Mouse (Mus musculus): ENCODE data around the gene Lrpap1.

Gene Lrpap1

DNA sequence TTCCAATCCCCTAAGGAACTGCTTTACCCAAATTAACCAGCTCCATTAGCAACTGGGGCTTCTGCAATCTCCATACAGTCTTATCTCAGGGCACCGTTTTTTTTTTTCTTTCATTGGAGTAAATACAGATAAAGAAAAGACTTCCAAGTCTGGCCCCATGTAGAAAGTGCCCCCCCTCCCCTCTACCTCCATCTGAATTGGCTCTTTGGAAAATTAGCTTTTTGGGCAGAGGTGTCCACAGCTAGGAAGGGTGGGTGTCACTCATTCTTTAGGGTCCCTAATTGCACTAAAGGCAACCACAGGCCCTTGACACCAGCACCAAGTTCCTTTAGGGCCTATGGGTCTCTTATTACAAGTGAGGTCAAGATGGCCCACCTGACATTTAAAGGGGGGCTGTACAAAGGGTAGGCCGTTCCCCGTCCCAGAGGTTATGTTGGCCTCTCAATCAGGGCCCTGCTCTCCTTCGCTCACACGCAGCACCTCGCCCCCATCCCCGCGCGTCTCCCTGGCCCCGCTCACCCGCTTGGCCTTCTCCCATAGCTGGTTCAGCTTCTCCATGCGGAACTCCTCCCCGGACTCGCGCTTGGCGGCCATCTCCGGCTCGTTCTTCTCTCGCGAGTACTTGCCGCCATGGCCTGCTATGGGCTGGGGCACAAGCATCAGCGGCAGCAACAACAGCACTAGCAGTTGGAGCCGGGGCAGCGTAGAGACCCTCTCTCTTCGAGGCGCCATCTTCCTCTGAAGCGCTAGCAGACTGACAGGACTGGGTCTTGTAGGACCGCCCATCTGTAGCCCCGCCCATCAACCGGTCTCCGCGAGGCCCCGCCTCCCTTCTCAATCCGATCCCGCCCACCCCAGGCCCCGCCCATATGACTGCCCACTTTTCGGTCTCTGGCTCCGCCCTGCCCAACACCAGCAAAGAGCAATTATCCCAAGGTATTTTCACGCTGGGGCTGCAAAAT, at the start of gene Lrpap1:
Gene Lrpap1 (minus strand): TSS at position 807 of the 962 bp plus-strand sequence.
- DNase-seq (ENCODE audit: low spot score in 2 of 2), result peak; percentile 72 to 79

DNA sequence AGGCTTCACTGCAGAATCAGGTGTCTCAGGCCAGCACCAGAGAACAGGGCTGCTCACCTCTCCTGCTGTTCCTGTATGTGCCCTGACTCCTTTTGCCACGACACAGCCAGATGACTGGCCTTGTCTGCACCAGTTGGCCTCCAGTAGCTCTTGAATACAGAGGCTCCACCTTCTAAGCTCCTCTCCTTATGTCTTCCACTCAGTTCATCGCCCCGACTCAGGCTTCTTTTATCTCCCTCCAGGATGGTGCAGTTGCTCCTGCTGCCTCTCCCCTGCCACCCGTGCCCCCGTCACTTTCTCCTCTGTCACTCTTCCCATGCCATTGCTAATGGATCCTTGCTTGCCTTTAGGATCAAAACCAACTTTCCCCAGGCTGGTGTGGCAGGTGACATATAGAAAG, 44.4 kb upstream of the Lrpap1 start:
- DNase-seq (ENCODE audit: low spot score in 2 of 2), result no peak

DNA sequence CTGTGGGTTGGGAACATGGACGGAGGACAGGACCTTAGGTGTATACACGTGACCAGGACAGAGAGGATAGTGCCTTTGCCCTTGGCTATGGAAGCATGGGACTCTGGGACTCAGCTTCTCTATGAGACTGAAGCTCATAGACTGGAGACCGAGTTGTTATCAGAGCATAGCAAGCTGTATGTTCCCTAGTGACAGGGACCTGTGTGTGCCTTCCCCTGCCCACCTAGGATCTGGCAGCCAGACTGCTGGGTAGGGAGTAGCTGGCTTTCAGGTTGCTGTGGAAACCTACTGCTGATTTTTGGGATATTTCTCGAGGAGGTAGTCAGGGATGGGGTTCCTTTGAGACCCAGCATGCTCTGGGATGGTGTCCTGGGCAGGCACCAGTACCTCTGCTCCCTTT, 44.0 kb upstream of the Lrpap1 start:
- DNase-seq (ENCODE audit: low spot score in 2 of 2), result no peak

DNA sequence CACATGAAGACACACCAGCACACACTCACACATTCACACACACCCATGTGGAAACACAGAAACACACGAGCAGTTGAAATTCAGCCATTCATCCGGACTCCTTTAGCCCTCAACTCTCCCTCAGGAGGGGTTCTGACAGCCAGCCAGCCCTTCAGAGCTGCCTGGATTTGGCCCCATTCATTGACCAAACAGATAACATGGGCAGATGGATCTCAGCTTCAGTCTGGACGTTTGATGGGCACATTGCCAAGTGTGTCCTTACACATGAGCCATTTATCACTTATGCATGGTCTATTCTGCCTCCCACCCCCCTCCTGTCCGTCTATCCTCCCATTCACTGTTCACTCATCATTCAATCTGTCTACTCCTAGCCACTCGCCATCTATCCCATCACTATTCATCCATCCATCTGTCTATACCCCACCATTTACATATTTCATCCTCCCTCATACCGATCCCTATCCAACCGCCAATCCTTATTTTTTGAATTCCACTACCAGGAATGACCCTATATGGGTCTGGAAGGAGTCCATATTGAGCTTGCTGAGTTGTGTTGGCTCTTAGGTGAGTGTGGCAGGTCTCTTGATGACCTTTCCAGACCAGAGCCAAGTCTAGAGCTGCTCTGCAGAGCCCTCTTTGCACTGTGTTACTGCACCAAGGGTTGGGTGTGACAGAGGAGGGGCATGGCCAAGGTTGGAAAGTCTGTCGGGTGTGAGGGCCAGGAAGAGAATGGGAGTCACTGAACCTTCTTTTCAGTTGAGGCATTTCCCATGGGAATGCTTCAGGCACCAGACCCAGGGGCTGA, 42.6 kb upstream of the Lrpap1 start:
- DNase-seq (ENCODE audit: low spot score in 2 of 2), result no peak

DNA sequence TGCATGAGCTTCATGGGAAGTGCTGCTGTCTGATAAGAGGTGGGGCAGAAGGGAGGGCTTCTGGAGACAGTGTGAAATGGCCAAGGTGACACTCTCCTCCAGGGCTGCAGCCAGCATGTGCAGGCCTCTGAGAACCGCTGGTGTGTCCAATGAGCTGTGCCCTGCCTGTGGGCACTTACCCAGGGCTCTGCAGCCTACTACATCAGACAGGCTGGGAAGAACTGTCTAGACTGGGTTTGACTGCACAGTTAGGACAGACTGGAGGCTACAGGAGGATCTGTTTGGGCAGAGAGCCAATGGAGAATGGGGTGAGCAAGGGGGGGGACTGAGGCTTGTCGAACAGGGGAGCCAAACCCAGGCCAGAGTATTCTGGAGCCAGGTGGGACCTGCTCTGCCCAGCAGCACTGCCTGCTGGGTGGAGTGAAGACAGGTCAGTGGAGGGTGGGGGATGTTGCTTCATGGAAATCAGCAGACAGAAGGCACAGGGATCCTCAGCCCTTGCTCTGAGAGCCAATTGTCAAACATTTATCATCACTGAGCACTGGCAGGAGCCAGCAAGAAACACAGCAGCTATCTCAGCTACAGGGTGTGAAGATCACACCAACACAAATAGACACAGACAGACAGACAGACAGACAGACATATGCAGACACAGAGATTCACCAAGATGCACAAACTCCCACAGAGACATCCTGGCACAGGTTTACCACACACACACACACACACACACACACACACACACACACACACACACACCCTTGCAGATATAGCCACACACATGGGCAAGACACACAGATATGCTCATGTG, 41.8 kb upstream of the Lrpap1 start:
- no peak for DNase-seq (ENCODE audit: low spot score in 2 of 2)

DNA sequence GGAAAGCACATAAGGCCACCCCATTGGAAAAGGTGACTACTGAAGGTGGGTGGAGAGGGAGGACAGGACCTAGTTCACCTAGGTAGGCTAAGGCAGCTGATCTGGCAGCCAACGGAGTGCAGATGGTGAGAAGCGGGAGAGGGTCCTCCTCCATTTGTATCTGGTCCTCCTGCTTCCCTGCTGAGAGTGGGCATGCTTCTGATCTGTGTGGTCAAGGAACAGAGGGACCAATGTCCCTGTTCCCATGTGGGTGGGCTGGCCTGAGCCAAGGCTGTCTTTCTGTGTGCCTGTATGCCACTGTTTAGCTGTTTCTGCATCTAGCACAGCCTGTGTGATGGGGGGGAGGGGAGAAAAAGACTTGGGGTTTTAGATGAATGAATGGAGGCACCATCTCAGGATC, 41.2 kb upstream of the Lrpap1 start:
- DNase-seq (ENCODE audit: low spot score in 2 of 2), result no peak

DNA sequence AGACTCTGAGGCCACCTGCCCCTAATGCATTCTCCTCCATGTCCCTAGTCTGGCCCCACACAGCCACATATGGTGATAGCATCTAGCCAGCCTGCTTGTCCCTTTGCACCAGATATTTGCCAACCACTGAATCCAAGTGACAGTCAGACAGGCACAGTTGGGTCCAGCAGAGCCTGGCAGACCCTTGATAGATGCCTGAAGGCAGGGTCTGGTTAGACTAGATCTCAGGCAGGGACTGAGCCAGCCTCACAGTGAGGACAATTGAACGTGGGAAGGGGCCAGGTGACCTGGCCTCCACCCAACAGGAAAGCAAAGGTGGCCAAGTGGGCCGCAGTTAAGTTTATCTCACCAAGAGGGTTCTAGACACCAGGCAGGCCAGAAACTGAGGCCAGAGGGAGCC, 39.1 kb upstream of the Lrpap1 start:
- no peak for DNase-seq (ENCODE audit: low spot score in 2 of 2)

DNA sequence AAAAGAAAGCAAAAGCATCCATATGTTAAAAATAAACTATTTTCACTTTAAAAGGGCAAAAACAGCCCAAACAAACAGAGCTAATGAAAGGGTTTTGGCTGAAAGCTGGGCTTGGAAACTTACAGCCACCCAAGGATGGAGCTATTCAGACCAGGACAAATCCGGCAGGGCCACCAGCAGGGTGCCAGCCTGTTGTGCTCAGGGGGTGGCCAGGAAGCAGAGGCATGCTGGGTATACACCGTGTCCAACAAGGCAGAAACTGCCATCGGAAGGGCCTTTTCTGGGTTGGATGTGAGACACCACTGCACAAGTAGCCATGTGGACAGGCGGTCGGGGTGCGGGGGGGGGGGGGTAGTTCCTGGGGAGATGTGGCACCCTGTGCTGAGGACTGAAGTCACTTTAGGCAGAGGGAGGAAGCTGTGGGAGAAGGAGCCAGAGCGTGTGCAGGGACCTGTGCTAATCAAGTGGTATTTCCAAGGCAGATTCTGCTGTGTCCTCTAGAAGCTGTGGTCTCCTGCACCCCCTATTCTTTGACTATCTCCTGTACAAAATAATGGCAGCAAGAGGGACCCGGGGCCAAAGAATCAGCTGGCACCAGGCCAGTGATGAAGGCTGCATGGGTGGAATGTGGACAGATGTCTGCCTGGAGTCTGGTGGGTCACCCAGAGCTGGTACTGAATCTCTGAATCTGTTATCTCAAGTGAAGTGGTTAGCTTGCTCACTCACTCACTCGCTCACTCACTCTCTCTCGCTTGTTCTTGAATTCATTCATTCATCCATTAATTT, 38.1 kb upstream of the Lrpap1 start:
- DNase-seq (ENCODE audit: low spot score in 2 of 2), result no peak

DNA sequence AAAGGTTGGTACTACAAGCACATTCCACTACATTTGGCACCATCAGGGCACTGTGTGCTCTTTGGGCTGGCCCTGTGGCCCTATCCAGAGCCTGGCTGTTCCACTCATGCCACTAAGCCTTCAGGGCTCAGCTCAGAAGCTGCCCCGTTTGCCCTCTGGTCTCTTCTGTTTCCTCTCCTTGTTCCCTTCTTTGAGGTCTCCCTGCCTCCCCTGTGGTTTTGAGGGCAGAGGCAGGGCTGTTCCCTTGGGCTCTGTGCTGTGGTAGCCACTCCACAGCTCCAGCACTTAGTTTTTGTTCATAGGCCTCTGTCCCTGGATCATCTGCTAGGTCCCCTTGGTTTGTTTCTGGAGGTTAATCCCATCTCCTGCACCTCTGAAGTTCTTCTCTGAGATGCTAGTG, 37.3 kb upstream of the Lrpap1 start:
- DNase-seq (ENCODE audit: low spot score in 2 of 2), result no peak

DNA sequence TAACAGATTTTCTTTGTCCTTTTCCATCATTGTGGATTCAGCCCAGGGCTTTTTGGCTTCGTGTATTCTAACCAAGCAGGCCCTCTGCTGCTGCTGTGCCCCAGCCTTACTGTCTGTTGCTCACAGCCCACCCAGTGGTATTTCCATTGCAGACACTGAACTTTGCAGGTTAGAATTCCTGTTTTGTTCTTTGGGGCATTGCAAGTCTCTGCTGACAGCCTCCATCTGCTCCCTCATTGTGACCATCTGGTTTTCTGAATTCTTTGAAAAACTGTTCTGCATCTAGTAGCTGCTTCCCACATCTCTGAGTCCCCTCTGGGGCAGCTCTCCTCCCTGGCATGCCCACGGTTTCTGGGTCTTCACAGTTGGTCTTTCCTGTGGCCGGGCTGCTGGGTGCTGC, 35.8 kb upstream of the Lrpap1 start:
- peak in 1 of 2 experiments; percentile 44 for DNase-seq (ENCODE audit: low spot score in 2 of 2)

DNA sequence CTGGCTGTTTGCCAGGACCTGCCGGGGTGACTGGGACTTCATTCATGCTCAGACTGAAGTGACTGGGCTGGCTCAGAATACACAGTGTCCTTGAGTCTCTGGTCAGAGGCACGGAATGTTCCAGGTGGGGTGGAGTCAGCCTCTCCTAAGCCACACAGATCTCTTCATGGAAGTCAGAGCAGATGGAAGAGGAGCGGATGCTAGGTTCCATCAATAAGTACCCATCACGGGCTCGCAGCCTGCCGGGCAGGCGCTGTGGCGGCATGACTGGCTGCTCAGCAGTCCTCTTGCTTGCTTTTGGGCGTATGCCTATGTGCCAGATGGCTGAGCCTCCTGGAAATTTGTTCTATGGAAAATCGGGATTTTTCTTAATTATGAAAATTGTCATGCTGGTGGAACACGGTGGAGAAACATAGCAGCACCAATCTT, 32.6 kb upstream of the Lrpap1 start:
- peak; percentile 39 to 42 for DNase-seq (ENCODE audit: low spot score in 2 of 2)

DNA sequence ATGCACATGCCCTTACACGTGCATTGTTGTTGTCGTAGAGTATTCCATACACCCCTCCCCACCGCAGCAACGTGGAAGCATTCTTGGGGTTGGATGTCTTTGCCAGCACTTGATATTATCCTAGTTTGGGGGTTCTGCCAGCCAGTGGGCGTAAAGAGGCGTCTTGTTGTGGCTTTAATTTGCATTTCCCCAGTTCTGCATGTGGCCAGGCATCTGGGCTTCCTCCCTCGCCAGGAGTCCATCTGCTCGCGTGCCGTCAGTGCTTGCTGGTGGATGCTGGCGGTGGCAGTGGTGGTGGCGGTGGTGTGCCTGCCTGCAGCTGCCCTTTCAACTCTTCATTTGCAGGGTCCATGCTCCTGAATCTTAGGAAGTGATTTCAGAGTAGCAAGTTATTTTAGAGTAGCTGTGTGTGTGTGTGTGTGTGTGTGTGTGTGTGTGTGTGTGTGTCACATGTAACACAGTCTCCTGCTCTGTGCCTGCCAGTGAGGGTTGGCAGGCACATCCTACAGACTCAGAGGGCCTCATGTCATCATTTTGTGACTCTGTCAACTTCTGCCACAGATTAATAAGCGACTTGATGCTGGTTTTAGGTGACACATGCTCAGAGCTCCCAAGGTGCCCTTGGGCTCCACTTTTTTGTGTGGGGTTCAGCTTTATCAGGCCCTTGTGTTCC, 32.1 kb upstream of the Lrpap1 start:
- peak; percentile 73 for DNase-seq (ENCODE audit: low spot score in 2 of 2)

DNA sequence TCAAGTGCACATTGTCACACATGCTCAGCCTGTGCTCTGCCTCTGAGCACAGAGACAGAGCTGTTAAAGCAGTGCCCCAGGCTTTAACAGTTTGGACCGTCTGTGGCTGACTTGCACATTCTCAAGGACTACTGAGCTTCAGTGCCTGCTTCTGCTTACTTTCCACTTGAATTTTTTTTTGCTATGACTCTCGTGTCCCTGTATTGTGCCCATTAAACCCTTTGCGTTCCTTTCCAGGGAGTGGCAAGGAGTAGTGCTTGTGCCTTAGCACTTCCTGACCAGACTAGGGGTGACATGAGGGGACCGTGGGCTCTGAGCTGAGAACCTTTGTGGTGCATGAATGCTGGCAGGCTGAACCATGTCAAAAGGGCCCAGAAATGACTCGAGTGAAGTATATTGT, 30.3 kb upstream of the Lrpap1 start:
- DNase-seq (ENCODE audit: low spot score in 2 of 2), result no peak

DNA sequence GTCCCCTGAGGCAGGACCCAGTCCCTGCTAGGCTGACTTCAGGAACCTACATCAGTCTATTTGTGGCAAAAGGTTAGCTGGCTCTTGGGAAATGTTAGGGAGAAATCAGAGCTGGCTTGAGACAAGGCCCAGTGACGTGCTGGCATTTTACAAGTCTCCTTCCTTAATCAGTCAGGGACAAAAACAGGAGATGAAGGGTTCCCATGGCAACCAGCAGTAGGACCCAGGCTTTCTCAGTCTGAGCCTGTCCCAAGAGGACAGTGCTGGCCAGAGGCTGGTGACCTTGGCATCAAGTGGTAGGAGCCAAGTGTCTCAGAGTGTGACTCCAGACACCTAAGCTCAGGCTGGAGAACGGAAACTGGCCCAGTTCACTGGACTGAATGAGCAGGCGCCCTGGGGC, 28.7 kb upstream of the Lrpap1 start:
- no peak for DNase-seq (ENCODE audit: low spot score in 2 of 2)

DNA sequence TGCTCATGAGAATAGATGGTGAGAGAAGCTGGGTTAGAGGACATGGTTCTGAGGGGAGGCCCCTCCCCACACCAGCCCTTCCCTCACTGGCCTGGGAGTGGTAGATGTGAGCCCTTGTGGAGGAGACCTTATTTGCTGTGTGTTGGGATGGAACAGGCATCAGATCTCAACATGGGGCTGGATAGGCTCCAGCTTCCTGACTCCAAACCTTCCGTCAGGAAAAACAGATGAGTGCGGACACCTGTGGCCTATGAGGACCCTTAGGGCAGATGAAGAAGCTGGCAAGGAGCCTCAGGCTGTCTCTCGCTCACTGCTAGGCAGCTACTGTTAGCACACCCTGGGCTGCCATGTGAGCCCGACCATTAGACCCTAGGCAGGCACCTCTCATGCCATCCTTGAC, 27.9 kb upstream of the Lrpap1 start:
- no peak for DNase-seq (ENCODE audit: low spot score in 2 of 2)

DNA sequence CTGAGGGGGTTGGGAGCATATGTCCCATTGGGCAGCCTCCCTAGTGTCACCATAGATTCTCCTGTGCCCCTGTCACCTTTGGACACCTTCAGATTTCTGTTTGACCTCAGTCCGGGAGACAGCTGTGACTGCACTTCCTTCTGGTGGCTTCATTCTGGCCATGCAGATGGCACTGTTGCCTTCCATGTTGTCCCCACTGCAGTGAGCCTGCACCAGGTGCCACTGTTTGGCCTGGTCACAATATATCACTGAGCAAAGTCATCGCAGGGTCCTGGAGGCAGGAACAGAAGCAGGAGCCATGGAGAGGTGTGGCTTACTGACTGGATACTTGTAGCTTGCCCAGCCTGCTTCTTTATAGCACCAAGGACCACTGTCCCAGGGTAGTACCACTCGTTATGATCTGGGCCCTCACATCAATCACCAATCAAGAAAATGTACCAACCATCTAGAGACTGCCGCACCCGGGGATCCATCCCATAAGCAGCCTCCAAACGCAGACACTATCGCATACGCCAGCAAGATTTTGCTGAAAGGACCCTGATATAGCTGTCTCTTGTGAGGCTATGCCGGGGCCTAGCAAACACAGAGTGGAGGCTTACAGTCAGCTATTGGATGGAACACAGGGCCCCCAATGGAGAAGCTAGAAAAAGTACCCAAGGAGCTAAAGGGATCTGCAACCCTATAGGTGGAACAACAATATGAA, 26.9 kb upstream of the Lrpap1 start:
- DNase-seq (ENCODE audit: low spot score in 2 of 2), result no peak

DNA sequence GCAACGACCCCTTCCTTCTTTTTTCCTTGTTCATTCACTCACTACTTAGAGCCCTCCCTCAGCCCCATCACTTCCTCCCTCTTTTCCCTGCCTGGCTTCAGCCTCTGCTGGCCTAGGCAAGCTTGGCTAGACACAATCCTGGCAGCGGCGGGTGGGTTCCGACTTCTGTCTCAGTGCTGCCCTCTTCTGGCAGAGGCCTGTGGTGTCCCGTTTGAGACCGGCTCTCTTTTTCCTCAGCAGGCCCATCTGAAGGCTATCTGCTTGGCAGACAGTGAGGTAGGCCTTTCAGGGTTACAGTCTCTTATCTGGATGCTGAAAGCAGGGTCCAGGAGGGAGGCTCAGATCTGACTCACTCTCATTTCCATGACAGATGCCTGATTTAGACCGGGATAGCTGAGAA, 26.2 kb upstream of the Lrpap1 start:
- DNase-seq (ENCODE audit: low spot score in 2 of 2), result peak; percentile 81

DNA sequence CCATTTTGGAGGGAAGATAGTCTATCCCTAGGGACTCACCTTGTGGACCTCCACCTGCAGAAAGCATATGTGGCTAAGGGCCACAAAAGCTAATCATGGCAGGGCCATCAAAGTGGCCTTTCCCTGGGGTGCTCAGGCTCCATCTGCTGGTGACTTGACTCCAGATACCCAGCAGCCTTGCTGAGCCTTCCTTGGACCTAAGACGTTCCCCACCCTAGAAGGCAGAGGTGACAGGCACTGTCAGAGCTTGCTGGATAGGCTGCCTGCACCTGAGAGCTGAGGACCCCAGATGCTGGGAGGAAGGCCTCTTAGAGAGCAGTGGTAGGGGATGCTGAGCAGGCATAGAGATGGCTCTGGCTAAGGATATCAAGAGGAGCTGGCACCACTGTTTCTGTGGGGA, 25.7 kb upstream of the Lrpap1 start:
- no peak for DNase-seq (ENCODE audit: low spot score in 2 of 2)

DNA sequence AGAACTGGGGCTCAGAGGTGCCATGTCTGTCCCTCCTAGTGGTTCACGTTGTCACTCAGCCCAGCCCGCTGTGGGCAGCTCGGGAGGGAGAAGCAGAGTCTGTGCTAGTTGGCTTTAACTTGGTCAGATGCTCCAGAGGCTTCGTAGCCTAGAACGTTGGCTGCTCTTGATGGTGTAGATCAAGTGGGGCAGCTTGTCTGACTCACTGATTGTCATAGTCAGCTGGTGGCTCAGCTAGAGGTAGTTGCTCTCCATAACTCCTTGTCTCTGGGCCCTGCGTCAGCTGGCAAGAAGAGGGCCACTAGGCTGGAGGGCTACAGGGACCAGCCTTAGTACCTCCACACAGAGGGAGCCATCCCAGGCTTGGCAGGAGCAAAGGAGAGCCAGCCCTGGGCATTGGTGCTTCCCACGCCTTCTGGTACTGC, 24.2 kb upstream of the Lrpap1 start:
- no peak for DNase-seq (ENCODE audit: low spot score in 2 of 2)

DNA sequence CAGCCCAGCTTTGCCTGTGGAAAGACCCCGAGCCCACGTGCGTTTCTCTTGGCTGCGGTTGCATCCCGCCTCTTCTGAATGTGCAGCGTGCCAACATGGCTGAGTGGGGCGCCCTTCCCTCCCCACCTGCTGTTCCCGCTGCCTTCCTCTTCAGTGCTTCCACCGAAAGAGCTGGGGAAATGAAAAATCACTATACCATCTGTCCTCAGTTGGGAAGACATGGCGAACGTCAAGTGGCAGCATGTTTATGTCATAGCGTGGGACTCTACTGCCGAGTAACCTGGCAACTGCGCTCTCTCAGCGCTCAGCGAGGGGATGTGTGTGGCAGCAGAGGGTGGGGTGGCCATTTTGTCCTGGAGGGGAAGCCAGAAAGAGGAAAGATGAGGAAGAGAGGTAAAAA, 23.6 kb upstream of the Lrpap1 start:
- DNase-seq (ENCODE audit: low spot score in 2 of 2), result no peak

All from frontal cortex, postnatal 25 days (tissue).